Mouse (Mus musculus): ENCODE data around the gene Ntsr1.

Ntsr1 gene

GRCm38 (mm10) chr2:180499741-180500140 is at the start of gene Ntsr1:
Ntsr1 (plus strand) TSS chr2:180499976.
- no peak for DNase-seq (ENCODE audit: extremely low read depth, insufficient read length, low spot score)

GRCm38 (mm10) chr2:180450529-180450928 is 49.2 kb upstream of the Ntsr1 start:
- DNase-seq (ENCODE audit: extremely low read depth, insufficient read length, low spot score) = no peak

DNA sequence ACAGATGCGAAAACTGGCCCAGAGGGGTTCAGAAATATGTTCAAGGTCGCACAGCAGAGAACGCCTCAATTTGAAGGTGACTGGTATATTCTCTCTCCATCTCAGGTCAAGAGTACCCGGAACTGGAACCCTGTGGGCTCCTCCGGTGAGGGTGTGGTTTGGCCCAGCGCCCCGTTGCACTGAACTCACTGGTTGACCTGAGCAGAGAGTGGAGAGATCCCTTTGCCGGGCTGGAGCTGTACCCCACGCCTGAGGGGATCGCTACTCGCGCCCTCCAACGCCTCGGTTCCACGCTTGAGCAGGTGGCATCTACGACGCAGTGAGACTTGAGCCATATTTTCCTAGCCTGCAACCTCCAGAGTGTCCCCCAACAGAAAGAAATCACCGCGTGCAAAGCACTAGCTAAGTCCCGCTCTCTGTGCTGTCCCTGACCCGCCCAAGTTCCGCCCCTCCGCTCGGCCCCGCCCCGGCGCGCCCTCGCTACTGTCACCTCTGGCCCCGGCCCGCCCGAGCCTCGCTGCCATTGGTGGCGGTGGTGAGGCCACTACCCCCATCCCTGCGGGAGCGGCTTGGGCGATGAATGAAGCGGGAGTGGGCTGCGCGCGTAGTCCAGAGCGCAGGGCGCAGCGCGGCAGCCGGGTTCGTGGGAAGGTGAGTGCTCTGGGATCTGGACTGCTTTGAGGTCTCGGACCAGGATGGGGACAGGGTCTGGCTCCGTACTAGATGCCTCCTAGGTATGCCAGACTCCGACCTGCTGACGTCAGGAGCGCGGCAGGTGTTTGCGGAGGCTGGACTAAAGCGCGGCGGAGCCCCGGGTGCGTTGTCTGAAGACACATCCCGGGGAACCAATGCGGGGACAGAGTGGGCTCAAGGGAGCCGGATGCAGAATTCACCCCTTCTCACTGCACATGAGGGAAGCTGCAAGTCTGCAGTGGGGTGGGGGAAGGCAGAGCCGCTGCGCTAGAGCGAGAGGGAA is 43.8 kb upstream of the Ntsr1 start, which contains the start of gene Slco4a1:
Gene Slco4a1 (plus strand): TSS at position 523 of the 976 bp plus-strand sequence.
- DNase-seq (ENCODE audit: extremely low read depth, insufficient read length, low spot score) = no peak

GRCm38 (mm10) chr2:180456705-180457104 is 43.1 kb upstream of the Ntsr1 start:
- DNase-seq (ENCODE audit: extremely low read depth, insufficient read length, low spot score) = no peak

GRCm38 (mm10) chr2:180457680-180458079 is 42.1 kb upstream of the Ntsr1 start:
- no peak for DNase-seq (ENCODE audit: extremely low read depth, insufficient read length, low spot score)

DNA sequence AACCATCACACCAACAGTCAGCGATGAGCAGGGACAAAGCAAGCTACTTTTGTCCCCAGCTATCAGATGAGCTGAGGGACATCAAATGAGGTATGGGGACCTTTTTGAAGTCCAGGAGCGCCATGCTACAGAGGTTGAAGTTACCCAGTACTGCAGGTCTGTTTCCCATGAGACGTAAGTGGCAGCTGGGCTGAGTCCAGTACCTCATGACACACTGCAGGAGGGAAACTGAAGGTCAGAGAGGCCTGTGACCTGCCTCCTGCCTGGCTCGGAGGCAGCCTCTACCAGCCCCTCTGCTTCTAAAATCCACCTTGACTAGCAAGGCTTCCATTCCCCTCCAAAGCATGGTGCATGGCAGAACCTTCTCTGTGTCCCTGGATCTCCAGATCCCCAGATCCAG is 40.3 kb upstream of the Ntsr1 start:
- no peak for DNase-seq (ENCODE audit: extremely low read depth, insufficient read length, low spot score)

DNA sequence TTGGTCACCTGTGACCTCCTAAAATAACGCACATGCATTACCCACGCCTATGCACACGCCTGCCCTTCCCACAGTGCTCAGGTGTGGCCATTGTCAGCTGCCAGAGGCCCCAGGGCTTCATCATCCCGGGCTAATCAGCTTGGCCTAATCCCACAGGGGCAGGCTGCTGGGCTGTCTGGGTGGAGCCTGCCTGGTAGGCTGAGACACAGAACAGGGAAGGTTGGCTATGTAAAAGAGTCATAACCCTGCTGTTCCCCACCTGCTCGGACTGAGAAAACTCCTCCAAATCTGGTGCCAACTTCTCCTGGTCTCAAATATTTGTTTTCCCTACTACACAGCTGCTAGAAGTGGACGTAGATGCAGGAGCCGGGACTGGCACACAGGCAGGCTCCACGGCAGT is 39.0 kb upstream of the Ntsr1 start:
- no peak for DNase-seq (ENCODE audit: extremely low read depth, insufficient read length, low spot score)

DNA sequence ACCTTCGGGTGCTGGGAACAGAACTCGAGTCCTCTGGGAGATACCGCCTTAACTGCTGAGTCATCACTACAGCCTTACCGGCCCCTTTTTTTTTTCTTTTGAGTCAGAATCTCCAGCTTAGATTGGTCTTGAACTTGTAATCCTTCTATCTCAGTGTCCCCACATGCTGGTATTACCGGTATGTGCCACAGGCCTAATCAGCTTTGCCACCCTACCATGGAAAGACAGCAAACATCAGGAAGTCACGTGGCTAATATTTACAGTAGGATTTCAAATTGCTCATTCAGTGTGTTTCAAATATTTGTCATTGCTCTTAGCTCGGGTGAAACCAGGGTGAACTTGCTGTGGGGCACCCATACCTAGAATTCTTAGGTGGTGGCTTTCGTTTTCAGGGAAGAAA is 37.2 kb upstream of the Ntsr1 start:
- DNase-seq (ENCODE audit: extremely low read depth, insufficient read length, low spot score) = no peak

- no peak for DNase-seq (ENCODE audit: extremely low read depth, insufficient read length, low spot score)
Observed at GRCm38 (mm10) chr2:180466505-180466904, 33.3 kb upstream of the Ntsr1 start.

GRCm38 (mm10) chr2:180468871-180469270 is 30.9 kb upstream of the Ntsr1 start:
- DNase-seq (ENCODE audit: extremely low read depth, insufficient read length, low spot score) = no peak

- DNase-seq (ENCODE audit: extremely low read depth, insufficient read length, low spot score) = no peak
Observed at GRCm38 (mm10) chr2:180469768-180470167, 30.0 kb upstream of the Ntsr1 start.

- DNase-seq (ENCODE audit: extremely low read depth, insufficient read length, low spot score) = no peak
Observed at GRCm38 (mm10) chr2:180472306-180473079, 27.3 kb upstream of the Ntsr1 start.

DNA sequence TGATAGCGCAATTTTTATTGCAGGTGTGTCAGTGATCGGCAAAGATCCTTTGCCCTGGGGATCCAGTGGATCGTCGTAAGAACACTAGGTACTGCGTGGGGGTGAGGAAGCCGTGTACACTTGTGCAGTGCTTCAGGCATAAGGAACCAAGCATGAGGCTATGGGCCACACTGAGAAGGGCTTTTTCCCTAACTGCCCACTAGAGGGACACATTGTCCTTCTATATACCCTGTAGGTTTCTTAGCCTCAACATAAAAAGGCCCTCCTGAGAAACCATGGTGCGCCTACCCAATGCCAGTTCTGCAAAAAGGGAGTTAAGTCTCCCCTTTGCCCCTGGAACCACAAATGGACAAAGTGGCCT is 26.7 kb upstream of the Ntsr1 start:
- DNase-seq (ENCODE audit: extremely low read depth, insufficient read length, low spot score) = peak; percentile 30

GRCm38 (mm10) chr2:180474864-180475263 is 24.9 kb upstream of the Ntsr1 start:
- DNase-seq (ENCODE audit: extremely low read depth, insufficient read length, low spot score) = no peak

GRCm38 (mm10) chr2:180482274-180482673 is 17.5 kb upstream of the Ntsr1 start:
- no peak for DNase-seq (ENCODE audit: extremely low read depth, insufficient read length, low spot score)

GRCm38 (mm10) chr2:180484882-180485281 is 14.9 kb upstream of the Ntsr1 start:
- DNase-seq (ENCODE audit: extremely low read depth, insufficient read length, low spot score) = no peak

GRCm38 (mm10) chr2:180485306-180485705 is 14.5 kb upstream of the Ntsr1 start:
- DNase-seq (ENCODE audit: extremely low read depth, insufficient read length, low spot score) = no peak

- no peak for DNase-seq (ENCODE audit: extremely low read depth, insufficient read length, low spot score)
Observed at GRCm38 (mm10) chr2:180488210-180488751, 11.5 kb upstream of the Ntsr1 start.

DNA sequence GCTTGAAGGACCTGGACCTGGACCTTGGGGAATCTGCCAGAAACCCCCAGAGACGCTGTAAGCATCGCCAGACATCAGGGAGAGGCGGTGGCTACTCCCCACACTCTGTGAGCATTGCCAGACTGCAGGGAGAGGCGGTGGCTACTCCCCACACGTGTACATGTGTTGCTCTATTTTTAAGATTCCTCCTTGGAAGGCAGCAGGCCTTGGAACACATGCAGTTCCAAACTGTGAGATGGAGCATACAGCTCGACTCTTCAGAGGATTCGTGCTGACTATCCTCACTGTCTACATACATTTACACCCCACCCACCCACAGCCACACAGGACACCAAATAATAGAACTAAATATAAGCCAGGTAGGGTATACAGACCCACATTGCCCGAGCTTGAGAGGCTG is 3.9 kb upstream of the Ntsr1 start:
- no peak for DNase-seq (ENCODE audit: extremely low read depth, insufficient read length, low spot score)

- no peak for DNase-seq (ENCODE audit: extremely low read depth, insufficient read length, low spot score)
Observed at GRCm38 (mm10) chr2:180500726-180501125, 950 bp downstream of the Ntsr1 start.

DNA sequence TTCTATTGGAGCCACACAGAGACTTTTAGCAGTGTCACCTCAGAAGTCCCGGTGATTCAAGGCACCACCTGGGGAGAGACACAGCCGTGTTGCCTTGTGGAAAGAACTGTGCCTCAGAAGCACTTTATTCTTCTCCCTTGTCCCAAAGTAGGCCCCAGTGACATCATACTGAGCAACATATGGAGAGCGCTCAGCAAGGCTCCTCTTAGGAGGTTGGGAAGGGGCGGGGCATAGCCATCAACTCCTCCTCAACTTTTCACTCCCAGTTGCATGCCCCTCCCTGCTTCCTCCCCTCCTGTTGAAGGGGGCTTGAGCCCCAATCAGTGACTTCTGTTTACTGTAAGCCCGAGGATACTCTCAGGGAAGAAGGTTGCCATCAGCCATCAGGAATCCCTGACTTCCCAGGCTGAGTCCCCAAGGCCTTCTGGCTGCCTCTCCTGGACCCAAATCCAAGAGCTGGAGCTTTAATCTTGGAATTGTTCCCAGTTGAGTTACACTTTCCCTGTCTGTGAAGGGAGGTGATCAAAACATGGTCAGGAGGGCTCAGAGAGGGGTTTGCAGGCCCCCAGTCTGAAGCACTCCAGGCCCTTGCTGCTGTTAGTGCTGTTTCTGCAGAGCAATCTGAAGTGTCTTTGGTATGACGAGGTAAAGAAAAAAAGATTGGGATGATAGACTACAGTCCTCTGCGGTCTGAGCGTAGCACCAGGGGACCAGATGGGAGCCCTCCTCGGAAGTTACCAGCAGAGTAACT is 1.6 kb downstream of the Ntsr1 start:
- no peak for DNase-seq (ENCODE audit: extremely low read depth, insufficient read length, low spot score)

Data from 3134 (cell line).